Mouse (Mus musculus): Measurements from ENCODE around the gene Nfic. TPM values are rescaled to one million over a fixed set of nuclear protein-coding genes. Genes with fewer than 3 reads are reported as not detected.
A peak's percentile ranks its signal among the peaks of the same experiment; 100 is the strongest.

Nfic gene
- total and polyA plus RNA-seq, 3 experiments, result 2.0 to 9.7 TPM; not detected in 1

DNA sequence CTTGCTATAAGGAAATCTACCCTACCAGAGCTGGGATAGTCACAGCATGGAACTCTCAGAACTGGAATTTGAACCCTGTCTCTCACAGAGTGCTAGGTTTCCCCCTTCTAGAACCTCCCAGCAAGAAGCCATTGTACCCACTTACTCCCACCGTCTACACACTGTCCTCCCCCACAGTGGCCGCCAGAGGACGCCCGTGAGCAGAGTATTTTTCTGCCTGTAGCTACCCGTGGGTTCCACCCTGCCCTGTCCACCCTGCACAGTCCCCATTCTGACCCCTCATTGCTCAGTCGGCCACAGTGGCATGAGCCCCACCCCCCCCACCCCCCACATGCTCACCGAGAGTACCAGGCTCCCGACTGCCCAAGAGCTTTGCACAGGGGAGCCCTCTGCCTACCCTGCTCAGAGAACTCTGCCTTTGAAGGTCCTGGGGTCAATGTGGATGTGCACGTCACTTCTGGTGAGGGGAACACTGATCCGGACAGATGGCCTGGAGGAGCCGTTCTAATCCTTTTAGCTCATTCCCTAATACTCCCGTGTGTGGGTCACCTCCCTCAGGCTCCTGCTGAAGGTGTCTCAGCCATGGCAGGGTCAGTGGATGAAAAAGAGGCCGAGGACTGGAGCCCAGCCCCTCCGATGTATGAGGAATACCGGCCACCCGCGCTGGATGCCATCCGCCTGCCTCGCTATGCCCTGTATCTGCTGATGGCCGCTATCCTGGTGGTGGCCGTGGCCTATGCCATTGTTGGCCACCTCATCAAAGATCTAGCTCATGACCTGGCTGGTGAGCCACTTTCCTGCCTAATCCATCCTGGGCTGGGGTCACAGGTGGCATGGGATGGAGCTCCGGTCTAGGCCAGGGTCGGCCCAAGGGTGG, 65.4 kb downstream of the Nfic start:
- TF ChIP-seq MYB (IDR thresholded peaks at IDR 0.05; ENCODE audit: low read depth, low read length), result no peak
- TF ChIP-seq SIN3A (IDR thresholded peaks at IDR 0.05; ENCODE audit: low read length), result peak; percentile 53; the same call in 1 of the 2 replicates
- TF ChIP-seq MAZ (IDR thresholded peaks at IDR 0.05; ENCODE audit: low read depth, low read length), result 0 out of 2 replicates have a peak, but pooled peaks have one; percentile 38
- no peak for TF ChIP-seq ZKSCAN1 (IDR thresholded peaks at IDR 0.05; ENCODE audit: low read depth, low read length)
- peak; percentile 68 for TF ChIP-seq ZC3H11A (IDR thresholded peaks at IDR 0.05; ENCODE audit: low read depth, low read length)
- no peak for TF ChIP-seq POLR2A (IDR thresholded peaks at IDR 0.05; ENCODE audit: control insufficient read depth in 1 of 2, insufficient read depth in 1 of 2, low read depth in 1 of 2, low read length in 2 of 2, poor library complexity in 1 of 2)
- TF ChIP-seq EP300 (IDR thresholded peaks at IDR 0.05; ENCODE audit: low read depth in 1 of 2, low read length in 2 of 2), result no peak
- TF ChIP-seq RAD21 (IDR thresholded peaks at IDR 0.05; ENCODE audit: low read depth, low read length), result peak; percentile 62
- TF ChIP-seq POLR2AphosphoS5 (IDR thresholded peaks at IDR 0.05; ENCODE audit: borderline replicate concordance, low read depth, low read length), result no peak
- peak; percentile 93 for TF ChIP-seq SMC3 (IDR thresholded peaks at IDR 0.05; ENCODE audit: low read depth, low read length)
- TF ChIP-seq KAT2A (conservative IDR thresholded peaks at IDR 0.05; ENCODE audit: low read depth, low read length), result no peak
- TF ChIP-seq TCF12 (IDR thresholded peaks at IDR 0.05; ENCODE audit: low read depth, low read length), result 0 out of 2 replicates have a peak, but pooled peaks have one; percentile 6
- no peak for TF ChIP-seq USF2 (IDR thresholded peaks at IDR 0.05; ENCODE audit: borderline replicate concordance in 1 of 2, insufficient read depth in 1 of 2, low read depth in 1 of 2, low read length in 2 of 2)
- TF ChIP-seq CTCF (IDR thresholded peaks at IDR 0.05 in 2 of 3, conservative IDR thresholded peaks at IDR 0.05 in 1 of 3; ENCODE audit: control insufficient read depth in 1 of 3, insufficient read depth in 1 of 3, low read depth in 2 of 3, low read length in 3 of 3, poor library complexity in 1 of 3, severe bottlenecking in 1 of 3), result peak; percentile 88 to 98 (median 96)
- TF ChIP-seq ZMIZ1 (IDR thresholded peaks at IDR 0.05; ENCODE audit: low read depth, low read length), result no peak
- TF ChIP-seq MYC (IDR thresholded peaks at IDR 0.05; ENCODE audit: low read depth, low read length), result no peak
- H3K4me3 ChIP-seq (ENCODE audit: control insufficient read depth in 1 of 2, insufficient read depth in 1 of 2, low read depth in 2 of 2, low read length in 2 of 2), result no peak overlapping the region
- peaks cover 6 to 23% of the 10 kb centered on the region in 2 experiments; a peak in 3 of 4 replicates for H3K4me1 ChIP-seq (ENCODE audit: control insufficient read depth in 1 of 2, insufficient read depth in 2 of 2, low read length in 2 of 2)
- no peak overlapping the region for H3K27ac ChIP-seq (ENCODE audit: control insufficient read depth, low read depth, low read length)
- DNase-seq (ENCODE audit: low read depth, low spot score), result peak; percentile 73
- H3K9me3 ChIP-seq (replicated peaks; ENCODE audit: insufficient read depth, low read length), result no peaks in the 10 kb centered on the region
- peaks cover 10% of the 10 kb centered on the region for H3K79me2 ChIP-seq (ENCODE audit: control insufficient read depth, insufficient read depth, low read length, poor library complexity)
- peaks cover 0 to 4% of the 10 kb centered on the region in 2 experiments; a peak in 1 of 4 replicates for H3K36me3 ChIP-seq (ENCODE audit: control insufficient read depth in 1 of 2, insufficient read depth in 2 of 2, low read length in 2 of 2)
- no peaks in the 10 kb centered on the region for H3K27me3 ChIP-seq (ENCODE audit: control insufficient read depth in 1 of 2, insufficient read depth in 2 of 2, low read length in 2 of 2)
- H3K9ac ChIP-seq (ENCODE audit: control insufficient read depth, low read depth, low read length, poor library complexity, severe bottlenecking), result no peak overlapping the region

DNA sequence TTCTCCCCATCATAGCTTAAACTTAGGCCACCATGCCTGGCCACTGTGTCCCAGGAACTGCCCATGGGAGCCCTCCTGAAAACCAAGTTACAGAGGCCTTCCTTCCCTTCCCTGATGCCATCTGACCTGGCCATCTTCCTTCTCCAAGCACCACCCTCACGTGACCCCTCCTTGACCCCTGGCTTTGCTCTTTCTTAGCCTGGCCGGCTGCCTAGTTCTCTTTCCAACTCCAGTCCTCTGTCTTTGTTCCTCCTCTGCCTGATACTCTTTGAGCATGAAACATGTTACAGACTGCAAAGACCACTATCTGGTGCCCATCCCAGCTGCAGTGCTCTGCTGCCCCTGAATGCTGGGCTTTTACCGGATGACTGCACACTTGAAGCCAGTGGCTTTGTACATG, 66.1 kb downstream of the Nfic start:
- no peak overlapping the region for H3K27ac ChIP-seq (ENCODE audit: control insufficient read depth, low read depth, low read length)
- H3K36me3 ChIP-seq (ENCODE audit: control insufficient read depth in 1 of 2, insufficient read depth in 2 of 2, low read length in 2 of 2), result peaks cover 0 to 4% of the 10 kb centered on the region in 2 experiments; a peak in 1 of 4 replicates
- no peak for TF ChIP-seq HCFC1 (IDR thresholded peaks at IDR 0.05; ENCODE audit: low read depth, low read length)
- no peak for TF ChIP-seq BHLHE40 (IDR thresholded peaks at IDR 0.05; ENCODE audit: borderline replicate concordance, low read depth, low read length)
- TF ChIP-seq MYB (IDR thresholded peaks at IDR 0.05; ENCODE audit: low read depth, low read length), result no peak
- no peak for TF ChIP-seq POLR2AphosphoS5 (IDR thresholded peaks at IDR 0.05; ENCODE audit: borderline replicate concordance, low read depth, low read length)
- TF ChIP-seq JUND (IDR thresholded peaks at IDR 0.05; ENCODE audit: low read depth, low read length), result no peak
- no peaks in the 10 kb centered on the region for H3K27me3 ChIP-seq (ENCODE audit: control insufficient read depth in 1 of 2, insufficient read depth in 2 of 2, low read length in 2 of 2)
- no peak for DNase-seq (ENCODE audit: low read depth, low spot score)
- peaks cover 6 to 22% of the 10 kb centered on the region in 2 experiments; a peak in 3 of 4 replicates for H3K4me1 ChIP-seq (ENCODE audit: control insufficient read depth in 1 of 2, insufficient read depth in 2 of 2, low read length in 2 of 2)
- no peaks in the 10 kb centered on the region for H3K9me3 ChIP-seq (replicated peaks; ENCODE audit: insufficient read depth, low read length)
- no peak overlapping the region for H3K9ac ChIP-seq (ENCODE audit: control insufficient read depth, low read depth, low read length, poor library complexity, severe bottlenecking)
- no peak overlapping the region for H3K4me3 ChIP-seq (ENCODE audit: control insufficient read depth in 1 of 2, insufficient read depth in 1 of 2, low read depth in 2 of 2, low read length in 2 of 2)
- peaks cover 16% of the 10 kb centered on the region for H3K79me2 ChIP-seq (ENCODE audit: control insufficient read depth, insufficient read depth, low read length, poor library complexity)

Data from MEL (cell line).